Mouse (Mus musculus): Measurements from ENCODE around the gene Nos1.

DNA sequence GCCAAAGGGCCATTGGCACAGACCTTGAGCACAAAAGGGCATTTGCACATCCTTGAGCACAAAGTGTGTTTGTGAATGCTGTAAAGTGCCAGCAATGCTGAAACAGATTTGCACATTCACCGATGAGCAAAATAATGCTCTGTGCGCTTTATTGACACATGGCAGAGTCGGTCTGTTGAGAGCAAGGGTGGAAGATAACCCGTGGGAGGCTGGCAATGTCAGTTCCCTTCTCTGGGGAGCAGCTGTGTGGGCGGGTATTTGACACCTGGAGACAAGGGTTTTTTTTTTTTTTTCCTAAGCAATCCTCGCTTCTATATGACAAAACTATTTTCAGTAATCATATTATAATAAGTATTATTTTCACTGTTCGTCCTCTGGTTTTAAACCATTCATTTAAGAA, 22.7 kb downstream of the Nos1 start:
- no peak for TF ChIP-seq GATA1 (IDR thresholded peaks at IDR 0.05; ENCODE audit: borderline replicate concordance, low read length)
- no peak for TF ChIP-seq FLI1 (IDR thresholded peaks at IDR 0.05; ENCODE audit: low read length)

Measured in megakaryocyte, embryonic 14.5 days (primary cell).